Mouse (Mus musculus): Measurements from ENCODE around the gene Traf5. TPM values are rescaled to one million over a fixed set of nuclear protein-coding genes. Genes with fewer than 3 reads are reported as not detected.
A peak's percentile ranks its signal among the peaks of the same experiment; 100 is the strongest.

Gene Traf5
- total RNA-seq (2017) = 6.5 and 11.3 TPM in 2 replicates

DNA sequence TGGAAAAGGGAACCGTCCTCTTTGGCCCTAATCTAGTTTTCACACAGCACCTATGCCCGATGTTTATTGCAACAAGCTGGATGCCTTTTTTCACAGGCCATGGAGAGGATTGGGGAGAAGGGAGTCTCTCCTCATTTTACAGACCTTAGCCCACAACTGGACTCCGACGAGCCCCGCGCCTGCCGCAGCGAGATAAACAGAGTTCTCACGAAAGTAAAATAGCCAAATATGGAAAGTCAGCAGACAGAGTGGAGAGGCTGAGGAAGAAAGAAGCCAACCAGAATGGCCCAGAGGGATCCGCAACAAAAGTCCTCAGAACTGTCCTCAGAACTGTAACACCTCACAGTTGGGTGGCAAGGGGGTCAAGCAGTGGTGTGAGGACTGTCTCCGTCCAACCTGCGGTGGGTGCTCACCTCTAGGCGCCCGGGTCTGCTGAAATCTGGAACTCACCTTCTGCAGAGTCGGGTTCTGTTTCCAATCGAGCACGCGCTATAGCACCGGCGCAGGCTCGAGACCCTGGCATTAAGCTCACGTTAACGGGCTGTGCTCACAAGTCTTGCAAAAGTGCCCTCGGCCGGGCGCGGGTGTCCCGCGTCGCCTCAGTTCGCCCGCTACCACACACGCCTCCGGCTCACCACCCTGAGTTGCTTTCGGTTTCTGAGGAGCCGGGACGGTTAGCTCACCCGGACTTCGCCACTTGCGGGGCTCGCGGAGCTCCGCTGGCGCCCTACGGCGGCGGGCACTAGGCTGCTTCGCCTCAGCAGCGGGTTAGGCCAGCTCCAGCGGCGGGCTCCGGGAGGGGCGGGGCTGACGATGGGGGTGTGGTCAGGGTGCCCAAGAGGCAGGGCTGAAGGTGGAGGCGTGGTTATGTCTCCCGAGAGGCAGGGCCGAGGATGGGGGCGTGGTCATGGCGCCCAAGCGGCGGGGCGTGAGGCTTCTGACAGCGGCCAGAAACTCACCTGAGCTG is at the start of gene Traf5:
Traf5 (minus strand) TSS at position 754 of the 967 bp plus-strand sequence.
- ATAC-seq (replicated peaks; ENCODE audit: low read depth, poor library complexity, severe bottlenecking) = peak; percentile 87

DNA sequence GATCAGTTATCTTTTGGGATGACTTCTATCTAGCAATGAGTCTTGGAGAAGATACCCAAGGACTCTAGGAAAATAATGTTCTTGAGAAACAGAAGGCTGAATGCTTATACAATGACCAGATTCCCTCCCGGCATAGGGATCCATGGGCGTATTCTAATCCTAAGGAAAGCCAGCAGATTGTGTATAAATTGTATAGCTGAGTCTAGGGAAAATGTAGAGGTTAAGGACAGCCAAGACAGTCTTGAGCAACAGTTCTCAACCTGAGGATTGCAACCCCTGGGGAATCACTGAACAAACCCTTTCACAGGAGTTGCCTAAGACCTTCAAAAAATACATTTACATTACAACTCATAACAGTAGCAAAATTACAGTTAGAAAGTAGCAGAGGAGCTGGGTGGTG is 48.0 kb upstream of the Traf5 start:
- no peak for ATAC-seq (replicated peaks; ENCODE audit: low read depth, poor library complexity, severe bottlenecking)

DNA sequence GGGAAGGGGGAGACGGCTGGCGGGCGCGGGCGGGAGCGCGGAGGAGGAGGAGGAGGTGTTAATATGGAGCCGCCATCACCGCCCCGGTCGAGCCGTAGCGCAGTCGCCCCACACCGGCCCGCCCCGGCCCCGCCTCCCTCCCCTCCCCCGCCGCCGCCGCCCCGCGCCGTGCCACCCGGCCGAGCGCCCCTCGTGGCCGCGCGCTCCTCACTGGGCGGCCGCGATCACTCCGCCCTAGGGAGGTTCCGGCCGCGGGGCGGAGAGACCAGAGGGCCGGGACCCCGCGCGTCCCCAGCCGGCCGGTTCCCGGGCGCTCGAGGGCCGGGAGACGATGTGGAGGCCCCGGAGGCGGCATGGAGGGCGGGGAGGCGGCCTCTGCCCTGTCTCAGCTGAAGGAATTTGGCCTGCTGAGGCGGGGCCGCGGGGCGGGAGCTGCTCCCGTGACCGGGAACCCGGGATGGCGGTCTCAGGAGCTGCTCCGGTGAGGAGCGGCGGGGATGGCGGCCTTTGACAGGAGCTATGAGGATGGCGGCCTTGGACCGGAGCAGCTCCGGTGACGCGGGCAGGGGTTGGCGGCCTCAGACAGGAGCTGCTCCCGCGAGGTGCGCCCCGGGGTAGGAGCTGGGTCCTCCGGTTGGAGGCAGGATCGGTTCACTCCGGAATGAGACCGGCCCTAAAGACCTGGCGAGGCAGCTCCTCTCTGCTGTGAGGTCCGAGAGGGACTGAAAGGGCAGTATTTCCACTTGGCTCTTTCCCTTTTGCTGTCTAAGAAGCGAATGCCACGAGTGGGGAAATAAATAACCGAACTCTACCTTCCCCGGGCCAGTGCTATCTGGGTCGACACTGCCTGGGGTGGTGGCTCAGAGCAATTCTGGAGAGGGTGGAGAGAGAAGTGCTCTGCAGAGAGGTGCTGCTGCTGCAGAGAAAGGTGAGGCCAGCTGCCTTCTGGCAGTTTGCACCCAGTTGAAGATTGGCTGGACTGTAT is 45.9 kb upstream of the Traf5 start, which contains the start of gene Rcor3:
Rcor3 (minus strand) TSS at position 137 of the 985 bp plus-strand sequence.
- peak; percentile 30 for ATAC-seq (replicated peaks; ENCODE audit: low read depth, poor library complexity, severe bottlenecking)

DNA sequence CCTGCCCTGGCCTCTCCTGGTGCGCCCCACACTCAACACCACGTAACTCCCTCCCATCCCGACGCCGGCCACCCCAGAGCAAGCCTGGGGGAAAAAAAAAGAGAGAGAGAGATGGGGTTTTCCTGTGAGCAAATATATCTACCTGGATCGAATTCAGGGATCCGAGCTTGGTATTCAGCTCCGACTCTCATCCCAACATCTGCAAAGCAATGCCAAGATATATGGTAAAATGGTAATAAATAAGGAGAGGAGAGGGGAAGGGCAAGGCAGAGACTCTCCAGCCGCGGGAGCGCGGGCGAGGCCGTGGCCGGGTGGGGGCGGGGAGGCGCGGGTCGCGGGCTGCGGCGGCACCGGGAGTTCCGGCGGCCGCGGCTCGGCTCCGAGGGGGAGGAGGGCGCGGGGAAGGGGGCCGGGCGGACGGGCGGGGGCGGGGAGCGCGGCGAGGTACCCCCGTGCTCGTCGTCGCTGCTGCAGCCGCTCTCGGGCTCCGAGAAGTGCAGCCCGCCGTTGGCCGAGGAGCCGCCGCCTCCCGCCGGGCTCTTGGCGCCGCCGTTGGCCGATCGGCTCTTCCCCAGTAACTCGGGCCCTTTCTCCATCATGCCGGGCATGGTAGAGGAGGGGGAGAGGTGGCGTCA is 45.0 kb upstream of the Traf5 start:
- no peak for ATAC-seq (replicated peaks; ENCODE audit: low read depth, poor library complexity, severe bottlenecking)

DNA sequence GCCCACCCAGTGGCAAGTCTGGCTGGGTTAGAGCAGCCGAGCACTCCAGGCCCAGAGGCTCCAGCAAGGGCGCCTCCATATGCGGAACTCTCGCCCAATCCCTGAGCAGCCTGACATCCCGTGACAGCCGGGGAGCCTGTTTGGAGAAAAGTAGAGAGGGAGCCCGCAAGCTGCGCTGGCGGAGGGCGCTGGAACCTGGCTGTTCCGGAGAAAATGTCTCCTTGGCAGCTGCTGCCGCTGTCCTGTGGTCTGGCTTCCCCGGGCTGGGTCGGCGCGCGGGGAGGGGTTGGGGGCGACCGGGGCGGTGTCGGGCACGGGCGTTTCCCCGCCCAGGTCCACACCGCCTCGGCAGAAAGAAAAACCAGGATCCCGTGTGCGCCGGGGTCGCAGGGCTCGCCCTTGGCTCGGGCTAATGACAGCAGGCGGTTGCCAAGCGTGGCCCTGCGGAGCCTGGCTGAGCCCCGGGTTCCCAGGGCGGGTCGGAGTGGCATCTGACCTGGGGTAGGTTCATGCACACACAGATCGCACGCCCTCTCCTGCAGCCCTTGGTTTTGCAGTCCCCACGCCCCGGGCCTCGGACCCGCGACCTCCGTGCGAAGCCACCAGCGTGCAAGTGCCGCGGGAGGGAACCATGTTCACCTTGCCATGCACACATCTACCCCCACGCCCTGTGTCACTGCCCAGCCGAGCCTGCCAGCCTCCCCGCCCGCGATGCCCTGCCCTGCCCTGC is 44.4 kb upstream of the Traf5 start:
- peak; percentile 80 for ATAC-seq (replicated peaks; ENCODE audit: low read depth, poor library complexity, severe bottlenecking)

DNA sequence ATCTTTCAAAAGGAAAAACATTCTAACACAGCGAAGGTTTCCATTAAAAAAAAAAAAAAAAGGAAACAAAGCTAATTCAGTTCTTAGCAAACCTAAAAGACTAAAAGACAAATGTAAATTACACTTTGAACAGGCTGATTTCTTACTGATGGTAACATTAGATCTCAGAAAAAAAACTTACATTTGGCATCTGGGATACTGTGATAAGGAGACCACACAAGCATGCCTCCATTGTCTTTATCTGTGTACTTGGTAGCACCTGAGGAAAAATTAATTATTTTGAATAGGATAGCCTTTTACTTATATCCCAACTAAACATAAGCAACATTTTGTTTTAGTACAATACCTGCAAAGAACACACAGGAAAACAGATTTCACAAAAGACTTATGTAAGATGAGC is 37.8 kb upstream of the Traf5 start:
- ATAC-seq (replicated peaks; ENCODE audit: low read depth, poor library complexity, severe bottlenecking) = 0 out of 2 replicates have a peak, but pooled peaks have one; percentile 18

DNA sequence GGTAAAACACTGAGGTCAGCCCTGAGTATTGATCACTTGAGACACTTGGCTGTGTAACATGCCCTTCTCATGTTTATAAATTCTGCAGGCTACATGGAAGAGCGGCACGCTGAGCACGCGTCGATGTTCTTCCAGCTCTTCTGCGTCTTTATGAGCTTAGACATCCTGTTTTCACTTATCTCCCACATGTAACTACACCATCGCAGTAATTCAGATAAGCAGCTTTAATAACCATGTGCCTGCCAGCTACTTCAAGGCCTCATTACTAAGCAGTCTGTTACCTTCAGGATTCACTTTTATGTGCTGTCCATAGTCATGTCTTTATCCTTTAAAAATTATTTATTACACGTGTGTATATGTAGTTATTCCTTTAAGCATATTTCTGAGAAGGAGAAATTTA is 36.0 kb upstream of the Traf5 start:
- ATAC-seq (replicated peaks; ENCODE audit: low read depth, poor library complexity, severe bottlenecking) = no peak

DNA sequence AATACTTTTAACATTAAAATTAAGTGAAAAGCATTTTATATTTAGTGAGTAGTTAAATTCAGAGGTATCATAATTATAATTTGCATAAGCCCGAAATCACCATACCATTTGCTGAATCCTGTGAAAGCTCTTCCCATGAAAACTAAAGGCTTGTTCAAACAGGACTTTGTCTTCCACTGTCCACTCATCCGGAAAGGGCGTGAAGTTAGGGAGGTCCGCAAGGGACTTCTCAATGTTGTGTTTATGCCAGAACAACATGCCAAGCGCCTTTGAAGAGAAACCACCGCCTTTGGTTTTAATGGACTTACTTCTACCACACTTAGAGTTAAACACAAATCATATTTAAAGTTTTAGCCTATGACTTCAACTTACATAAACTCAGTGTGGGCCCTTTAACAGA is 33.4 kb upstream of the Traf5 start:
- no peak for ATAC-seq (replicated peaks; ENCODE audit: low read depth, poor library complexity, severe bottlenecking)

DNA sequence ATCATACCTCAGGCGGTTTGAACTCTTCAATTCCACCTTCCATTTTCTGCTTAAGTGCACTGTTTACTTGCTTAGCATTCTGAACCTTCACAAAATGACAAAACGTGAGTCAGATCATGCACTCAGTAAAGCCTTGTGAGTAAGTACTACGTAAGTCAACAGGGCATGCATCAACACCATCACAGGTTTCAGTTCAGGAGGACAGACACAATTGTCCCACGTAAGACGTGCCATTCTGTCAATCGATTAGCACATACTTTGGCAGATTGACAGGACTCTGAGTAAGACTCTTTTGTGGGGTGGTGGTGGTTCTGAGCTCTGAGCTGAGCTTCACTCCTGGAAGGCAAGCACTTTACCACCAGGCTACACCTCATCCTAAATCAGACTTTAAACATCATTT is 23.9 kb upstream of the Traf5 start:
- no peak for ATAC-seq (replicated peaks; ENCODE audit: low read depth, poor library complexity, severe bottlenecking)

DNA sequence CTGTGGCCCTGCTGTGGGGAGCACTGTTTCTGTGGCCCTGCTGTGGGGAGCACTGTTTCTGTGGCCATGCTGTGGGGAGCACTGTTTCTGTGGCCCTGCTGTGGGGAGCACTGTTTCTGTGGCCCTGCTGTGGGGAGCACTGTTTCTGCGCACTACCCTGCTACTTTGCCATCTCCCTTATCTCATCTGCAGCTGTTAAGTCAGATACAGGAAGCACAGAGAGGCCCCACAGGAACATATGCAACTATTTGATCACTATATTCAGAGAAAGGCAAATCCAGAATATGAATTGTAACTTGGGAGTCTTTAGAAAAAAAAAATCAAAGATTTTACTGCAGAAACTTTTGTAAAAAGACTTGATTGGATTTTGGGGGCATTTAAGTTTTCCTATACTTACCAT is 23.0 kb upstream of the Traf5 start:
- ATAC-seq (replicated peaks; ENCODE audit: low read depth, poor library complexity, severe bottlenecking) = 0 out of 2 replicates have a peak, but pooled peaks have one; percentile 39

DNA sequence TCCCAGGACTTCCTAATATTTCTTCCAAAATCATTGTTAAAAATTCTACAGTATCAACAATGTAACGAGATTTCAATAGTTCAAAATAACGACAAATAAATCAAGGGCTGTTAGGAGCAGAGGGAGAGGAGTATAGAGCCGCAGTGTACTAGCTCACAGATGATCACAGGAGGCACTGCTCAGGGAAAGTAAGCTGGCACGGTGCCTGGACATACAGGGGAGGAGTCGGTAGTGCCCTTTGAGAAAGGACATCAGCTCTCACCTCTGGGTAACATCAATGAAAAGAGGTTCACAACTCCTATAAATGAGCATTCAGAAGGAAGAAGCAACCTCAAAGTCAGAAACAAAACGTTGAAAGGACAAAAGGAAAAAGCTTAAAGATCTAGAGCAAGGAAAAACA is 16.8 kb upstream of the Traf5 start:
- no peak for ATAC-seq (replicated peaks; ENCODE audit: low read depth, poor library complexity, severe bottlenecking)

DNA sequence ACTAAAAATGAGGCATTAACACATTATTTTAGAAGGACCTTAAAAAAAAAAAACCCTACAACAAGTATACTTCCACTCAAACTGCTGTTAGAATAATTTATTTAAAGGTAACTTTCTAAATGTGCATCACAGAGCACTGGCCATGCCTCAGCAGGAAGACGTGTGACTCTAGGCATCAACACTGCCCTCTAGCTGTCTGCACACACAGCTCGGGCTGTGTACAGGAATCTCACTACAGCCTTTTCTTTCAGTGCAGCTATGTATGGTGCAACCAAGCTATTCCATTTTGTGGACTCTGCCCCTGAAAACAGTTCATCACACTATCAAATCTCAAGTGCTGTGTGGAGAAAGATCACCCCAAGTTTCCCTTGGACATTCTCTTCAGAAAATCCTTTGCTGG is 15.0 kb upstream of the Traf5 start:
- peak; percentile 99 for ATAC-seq (replicated peaks; ENCODE audit: low read depth, poor library complexity, severe bottlenecking)

DNA sequence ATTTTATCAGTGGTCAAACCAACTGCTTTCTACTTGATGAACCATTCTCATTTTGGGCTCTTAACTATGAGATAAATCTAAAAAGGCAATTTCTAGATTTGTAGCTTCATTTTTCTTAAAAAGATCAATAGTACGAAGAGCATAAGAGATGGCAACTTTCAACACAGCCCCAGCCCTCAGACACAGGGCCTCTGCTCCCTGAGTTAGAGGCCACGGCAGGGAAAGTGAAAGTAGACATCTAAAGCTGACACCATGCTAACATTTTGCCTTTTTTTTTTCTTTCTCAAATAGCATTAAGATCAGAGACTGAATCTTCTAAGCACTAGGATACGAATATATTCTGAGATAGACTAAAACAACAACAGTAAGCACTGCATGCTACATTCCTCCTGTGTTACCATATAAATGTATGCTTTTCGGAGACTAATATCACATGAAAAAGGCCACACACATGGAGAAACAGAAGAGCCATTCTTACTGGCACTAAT is 13.6 kb upstream of the Traf5 start:
- ATAC-seq (replicated peaks; ENCODE audit: low read depth, poor library complexity, severe bottlenecking) = no peak

DNA sequence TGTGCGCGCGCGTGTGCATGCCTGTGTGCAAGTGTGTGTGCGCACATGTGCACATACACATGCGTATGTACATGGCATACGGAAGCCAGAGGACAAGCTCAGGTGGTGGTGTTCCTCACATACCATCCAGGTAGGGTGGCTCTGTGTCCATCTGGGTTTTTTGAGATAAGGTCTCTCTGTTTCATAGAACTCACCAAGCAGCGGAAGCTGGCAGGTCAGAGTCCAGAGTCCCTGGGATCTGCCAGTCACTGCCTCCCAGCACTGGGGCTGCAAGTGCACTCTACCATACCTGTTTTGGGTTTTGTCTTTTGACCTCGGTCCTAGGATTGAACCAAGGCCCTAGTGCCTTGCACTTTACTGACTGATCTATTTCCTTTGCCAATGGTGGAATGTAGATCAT is 11.7 kb upstream of the Traf5 start:
- no peak for ATAC-seq (replicated peaks; ENCODE audit: low read depth, poor library complexity, severe bottlenecking)

DNA sequence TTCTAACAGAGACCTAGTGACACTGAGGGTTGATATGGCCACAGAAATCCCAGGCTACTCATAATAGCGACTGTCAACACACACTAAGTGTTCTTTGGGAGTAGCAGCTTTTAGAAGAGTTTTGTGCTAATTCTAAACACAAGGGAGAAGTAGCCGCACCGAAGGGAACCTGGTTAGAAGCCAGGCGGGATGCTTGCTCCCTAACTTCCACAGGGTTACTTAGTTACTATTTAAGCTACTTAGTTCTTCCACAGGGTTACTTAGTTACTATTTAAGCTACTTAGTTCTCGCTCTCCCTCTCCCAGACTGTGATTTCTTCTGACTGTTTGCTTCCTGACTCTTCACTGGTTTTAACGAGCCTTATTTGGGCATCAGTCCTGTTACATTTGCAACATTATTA is 10.8 kb upstream of the Traf5 start:
- no peak for ATAC-seq (replicated peaks; ENCODE audit: low read depth, poor library complexity, severe bottlenecking)

DNA sequence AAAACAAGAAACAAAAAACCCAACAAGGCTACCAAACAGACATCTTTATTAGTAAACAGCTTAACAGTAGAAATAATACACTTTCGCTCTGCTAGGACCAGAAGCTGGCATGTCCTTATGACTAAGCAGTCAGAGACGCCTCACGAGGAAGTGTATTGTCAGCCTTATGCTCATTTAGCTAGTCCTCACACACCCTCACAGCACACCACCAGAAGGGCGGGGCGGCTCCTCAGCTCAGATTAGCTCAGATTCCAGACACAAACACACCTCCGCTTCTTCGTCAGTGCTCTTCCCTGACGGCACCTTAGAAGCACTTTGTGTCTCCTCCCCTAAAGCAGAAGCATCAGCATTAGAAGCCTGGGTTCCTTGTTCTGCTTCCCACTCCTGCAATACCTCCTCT is 9.0 kb upstream of the Traf5 start:
- ATAC-seq (replicated peaks; ENCODE audit: low read depth, poor library complexity, severe bottlenecking) = no peak

DNA sequence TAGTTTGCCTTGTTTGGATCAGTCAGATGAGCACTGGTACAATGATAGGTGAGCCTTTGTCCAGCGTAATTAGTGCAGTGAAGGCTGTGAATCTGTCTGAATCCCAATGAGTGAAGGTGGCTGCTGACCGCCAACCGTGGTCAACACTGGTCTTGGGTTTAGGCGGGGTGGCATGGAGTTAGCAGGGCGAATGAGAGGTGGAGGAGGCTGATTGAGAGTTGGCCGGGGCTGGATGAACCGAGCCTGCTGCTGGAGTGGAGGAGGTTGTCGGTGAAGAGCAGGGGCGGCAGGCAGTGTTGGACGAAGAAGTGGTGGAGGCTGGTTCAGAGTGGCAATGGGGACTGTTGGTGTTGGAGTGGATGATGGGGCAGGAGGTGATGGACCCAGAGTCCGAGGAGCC is 8.4 kb upstream of the Traf5 start:
- no peak for ATAC-seq (replicated peaks; ENCODE audit: low read depth, poor library complexity, severe bottlenecking)

DNA sequence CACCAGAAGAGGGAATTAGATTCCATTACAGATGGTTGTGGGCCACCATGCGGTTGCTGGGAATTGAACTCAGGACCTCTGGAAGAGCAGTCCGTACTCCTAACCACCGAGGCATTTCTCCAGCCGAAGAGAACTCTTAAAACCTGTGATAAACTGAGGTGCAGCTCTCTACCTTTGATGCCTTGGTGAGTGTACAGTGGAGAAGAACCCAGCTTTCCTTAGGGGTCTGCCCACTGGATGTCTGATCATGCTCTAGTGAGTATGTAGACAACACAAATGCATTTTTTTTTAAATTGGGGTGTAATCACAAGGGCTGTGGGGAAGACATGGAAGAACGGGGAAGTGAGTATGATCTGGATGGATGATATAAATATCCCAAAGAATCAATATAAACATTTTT is 3.3 kb upstream of the Traf5 start:
- ATAC-seq (replicated peaks; ENCODE audit: low read depth, poor library complexity, severe bottlenecking) = no peak

DNA sequence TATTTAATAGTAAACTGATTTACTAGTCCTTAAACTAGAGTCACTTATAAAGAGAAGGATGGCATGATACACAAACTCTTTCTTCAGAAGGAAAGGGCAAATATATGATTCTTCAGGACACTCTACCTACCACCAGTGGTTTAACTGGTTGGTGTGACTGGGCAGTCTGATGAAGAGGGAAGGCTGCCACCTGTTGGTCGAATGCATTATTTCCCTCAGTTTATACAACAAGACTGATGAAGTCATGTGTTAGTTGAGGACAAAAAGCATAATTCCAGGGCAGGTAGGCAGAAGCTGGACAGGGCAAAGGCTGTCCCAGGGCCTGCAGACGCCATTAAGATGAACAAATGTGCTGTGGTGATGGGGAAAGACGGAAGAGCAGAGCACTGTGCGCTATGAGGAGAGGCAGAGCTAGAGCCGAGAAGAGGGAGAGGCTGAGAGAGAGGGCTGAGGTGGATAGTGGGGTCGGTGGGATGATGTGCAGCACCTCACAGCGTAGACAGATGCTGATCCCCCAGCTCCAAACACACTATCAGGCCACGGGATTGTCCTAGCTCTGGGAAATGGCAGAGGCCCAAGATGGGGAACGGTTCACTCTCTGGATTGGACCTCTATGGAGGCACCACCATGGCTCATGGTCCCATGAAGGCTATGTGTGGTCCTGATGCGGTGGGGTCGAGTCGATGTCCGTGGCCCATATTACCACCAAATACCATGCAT is 2.3 kb upstream of the Traf5 start:
- peak; percentile 45 for ATAC-seq (replicated peaks; ENCODE audit: low read depth, poor library complexity, severe bottlenecking)

Measured in common myeloid progenitor, adult 5-6 weeks (primary cell).